Mouse (Mus musculus) neural tube, embryonic 14.5 days (tissue): ENCODE results near the gene Shb. TPM values are rescaled to one million over a fixed set of nuclear protein-coding genes. Genes with fewer than 3 reads are reported as not detected.

ENCODE experiments used
- ATAC-seq: fragments of 200-750 bp; cut with Nextera tagmentation; 2 replicates; pipeline ENCODE4 v1.8.0; 2017; ENCODE audit warnings: low read depth, mild to moderate bottlenecking, moderate TSS enrichment, moderate library complexity
- H3K27ac ChIP-seq: fragments of 300-500 bp; sonication (generic); 2 replicates; pipeline ENCODE4 v1.5.1; 2014; ENCODE audit warnings: low read depth, mild to moderate bottlenecking, control low read depth, low read length, moderate library complexity, mixed read lengths
- H3K27me3 ChIP-seq: fragments of 300-500 bp; sonication (generic); 2 replicates; pipeline ENCODE4 v1.6.1; 2014; ENCODE audit warnings: low read length; ENCODE audit not compliant: control insufficient read depth, insufficient read depth
- H3K36me3 ChIP-seq: fragments of 300-500 bp; sonication (generic); 2 replicates; pipeline ENCODE4 v1.6.1; 2014; ENCODE audit warnings: low read length, mixed read lengths; ENCODE audit not compliant: control insufficient read depth, insufficient read depth
- H3K4me1 ChIP-seq: fragments of 300-500 bp; sonication (generic); 2 replicates; pipeline ENCODE4 v1.6.1; 2014; ENCODE audit warnings: low read length; ENCODE audit not compliant: control insufficient read depth, insufficient read depth
- H3K4me2 ChIP-seq: fragments of 300-500 bp; sonication (generic); 2 replicates; pipeline ENCODE4 v1.6.1; 2014; ENCODE audit warnings: mild to moderate bottlenecking, low read depth, low read length, control low read depth
- H3K4me3 ChIP-seq: fragments of 300-500 bp; sonication (generic); 2 replicates; pipeline ENCODE4 v1.5.1; 2014; ENCODE audit warnings: low read depth, low read length, control low read depth, mixed read lengths
- H3K9ac ChIP-seq: fragments of 300-500 bp; sonication (generic); replicated peaks from 2 replicates; pipeline ENCODE4 v1.6.1; 2014; ENCODE audit warnings: low read depth, mild to moderate bottlenecking, control low read depth, low read length, mixed read lengths
- H3K9me3 ChIP-seq: fragments of 300-500 bp; sonication (generic); 2 replicates; pipeline ENCODE4 v1.6.1; 2016; ENCODE audit warnings: low read length; ENCODE audit not compliant: control insufficient read depth
- WGBS: fragments of 180-500 bp; shearing (Covaris S2); extraction: QIAGEN DNeasy Blood & Tissue Kit; methylation state at CpG from one replicate; pipeline ENCODE4 v1.1.7; 2014; 5-methylcytosine and 5-hydroxymethylcytosine counted together
- polyA plus RNA-seq: library from polyadenylated mRNA; unstranded; fragments of >200 nt; fragmentation: Nextera tagmentation; extraction: Ambion mirVana; gene quantifications from 2 replicates; pipeline ENCODE4 v1.2.1, GENCODE M21; 2014

Gene Shb
- polyA plus RNA-seq, 1 experiment from 2014 or later, result 6.2 TPM

DNA sequence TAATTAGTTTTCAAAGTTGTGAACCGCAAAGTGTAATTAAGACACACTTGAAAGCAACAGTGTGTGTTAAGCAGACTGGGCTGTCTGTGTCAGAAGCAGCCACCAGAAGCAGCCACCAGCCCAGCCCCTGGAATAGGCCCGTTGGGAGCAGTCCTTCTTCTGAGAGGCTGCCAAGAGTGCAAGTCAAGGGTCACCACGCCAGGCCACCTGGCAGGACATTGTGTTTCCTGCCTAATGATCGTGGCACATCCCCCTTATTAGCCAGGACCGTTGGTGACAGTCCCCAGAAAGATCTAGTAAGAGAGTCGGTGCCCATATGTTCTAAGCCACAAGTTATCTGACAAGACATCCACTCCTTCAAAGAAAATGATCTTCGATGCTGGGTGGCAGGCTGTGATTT lies 70.6 kb downstream of the Shb start:
- no peak for ATAC-seq
- H3K27ac ChIP-seq, result no peak overlapping the region
- no peaks in the 10 kb centered on the region for H3K36me3 ChIP-seq
- H3K9me3 ChIP-seq, result no peaks in the 10 kb centered on the region
- WGBS, result 33% methylated on average over 7 of the region's 7 CpGs
- H3K27me3 ChIP-seq, result no peaks in the 10 kb centered on the region
- no peak overlapping the region for H3K4me2 ChIP-seq
- no peaks in the 10 kb centered on the region for H3K4me1 ChIP-seq
- H3K9ac ChIP-seq, result no peak overlapping the region
- no peak overlapping the region for H3K4me3 ChIP-seq

DNA sequence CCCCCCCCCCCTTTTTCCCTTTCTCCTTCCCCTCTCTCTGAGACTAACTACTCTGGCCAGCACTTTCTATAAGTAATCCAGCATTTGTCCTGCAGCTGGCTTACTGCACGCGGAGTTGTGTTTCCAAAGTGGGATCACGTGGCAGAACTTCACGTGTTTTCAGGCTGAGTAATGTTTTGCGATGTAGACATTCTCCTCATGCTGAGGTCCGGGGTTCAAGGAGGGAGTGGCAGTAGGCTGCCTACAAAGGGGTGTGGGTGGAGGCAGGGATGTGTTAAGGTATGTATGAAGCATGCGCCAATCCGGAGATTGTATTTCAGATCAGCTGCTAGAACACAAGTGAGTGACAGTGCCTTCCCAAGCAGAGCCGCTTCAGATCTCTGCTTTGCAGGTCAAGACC lies 72.9 kb downstream of the Shb start:
- WGBS, result 84% methylated on average over 9 of the region's 9 CpGs
- Histone ChIP-seq H3K4me2 (no peak overlapping the region), H3K9ac (no peak overlapping the region), H3K9me3 (no peaks in the 10 kb centered on the region), H3K36me3 (no peaks in the 10 kb centered on the region), H3K4me3 (no peak overlapping the region), H3K4me1 (no peaks in the 10 kb centered on the region), H3K27ac (no peak overlapping the region), H3K27me3 (no peaks in the 10 kb centered on the region)
- no peak for ATAC-seq

DNA sequence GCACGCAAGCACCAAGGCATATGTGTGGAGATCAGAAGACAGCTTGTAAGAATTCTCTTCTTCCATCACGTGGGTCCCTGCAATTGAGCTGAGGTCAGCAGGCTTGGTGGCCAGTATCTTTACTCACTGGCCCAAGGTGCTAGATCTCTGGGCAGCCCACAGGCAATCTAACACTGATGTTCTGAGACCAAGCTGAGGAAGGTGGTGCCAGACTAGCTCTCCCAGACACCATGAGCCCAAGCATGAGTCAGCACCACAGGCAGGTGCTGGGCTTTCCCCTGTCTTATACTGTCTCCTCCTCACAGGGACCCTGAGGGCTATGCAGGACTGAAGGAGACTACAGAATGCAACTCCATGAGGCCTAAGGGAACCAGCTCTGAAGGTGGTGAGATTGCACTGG lies 74.7 kb downstream of the Shb start:
- WGBS, result 97% methylated on average over 2 of the region's 2 CpGs
- Histone ChIP-seq H3K9me3 (no peaks in the 10 kb centered on the region), H3K9ac (no peak overlapping the region), H3K4me2 (no peak overlapping the region), H3K4me3 (no peak overlapping the region), H3K27ac (no peak overlapping the region), H3K27me3 (no peaks in the 10 kb centered on the region), H3K36me3 (no peaks in the 10 kb centered on the region), H3K4me1 (no peaks in the 10 kb centered on the region)
- ATAC-seq, result no peak

DNA sequence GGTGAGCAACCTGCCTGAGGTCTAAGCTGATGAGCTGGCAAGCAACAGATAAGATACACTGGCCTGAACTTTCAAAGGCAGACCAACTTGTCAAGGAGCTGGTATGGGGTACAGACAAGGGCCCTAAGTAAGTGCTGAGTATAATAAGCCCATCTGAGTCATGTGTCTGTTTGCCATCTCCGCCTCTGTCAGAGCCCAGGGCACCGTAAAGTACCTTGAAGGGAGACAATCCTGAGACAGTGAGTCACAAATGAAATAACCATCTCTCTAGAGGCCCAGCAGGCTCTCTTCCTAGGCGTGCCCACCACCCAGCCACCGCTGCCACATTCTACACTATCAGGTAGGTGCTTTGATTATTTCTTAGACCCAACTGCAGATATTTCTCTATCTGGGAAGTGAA lies 77.3 kb downstream of the Shb start:
- Histone ChIP-seq H3K4me1 (no peaks in the 10 kb centered on the region), H3K9ac (no peak overlapping the region), H3K9me3 (no peaks in the 10 kb centered on the region), H3K4me2 (no peak overlapping the region), H3K27me3 (no peaks in the 10 kb centered on the region), H3K36me3 (no peaks in the 10 kb centered on the region), H3K4me3 (no peak overlapping the region), H3K27ac (no peak overlapping the region)
- 89% methylated on average over 4 of the region's 4 CpGs for WGBS
- no peak for ATAC-seq

DNA sequence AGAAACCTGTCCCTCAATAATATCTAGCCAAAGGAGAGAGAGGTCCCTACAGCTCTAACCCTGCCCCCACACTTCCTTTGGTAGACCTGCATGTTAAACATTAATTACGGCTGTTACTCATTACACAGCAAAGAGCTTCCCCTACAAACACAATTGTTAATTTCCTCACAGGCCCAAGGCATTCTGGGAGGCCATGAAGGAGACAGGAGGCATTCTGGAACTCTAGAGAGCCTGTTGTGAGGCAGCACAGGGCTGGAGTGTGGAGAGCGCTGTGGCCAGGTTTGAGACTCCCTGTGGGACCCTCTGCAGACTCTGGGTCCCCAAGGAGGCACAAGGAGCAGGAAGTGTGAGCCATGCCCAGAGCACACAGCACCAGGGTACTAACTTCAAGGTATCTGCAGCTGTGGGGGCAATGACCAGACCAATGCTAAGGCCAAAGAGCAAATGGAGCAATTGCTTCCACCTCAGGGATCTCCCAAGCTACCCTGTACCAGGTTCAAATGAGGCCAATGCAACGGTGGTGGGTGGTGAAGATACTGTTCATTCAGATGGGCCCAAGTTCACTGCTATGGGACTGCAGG lies 78.9 kb downstream of the Shb start:
- no peak for ATAC-seq
- no peaks in the 10 kb centered on the region for H3K9me3 ChIP-seq
- no peaks in the 10 kb centered on the region for H3K27me3 ChIP-seq
- WGBS, result 67% methylated on average over 3 of the region's 3 CpGs
- no peak overlapping the region for H3K4me2 ChIP-seq
- H3K27ac ChIP-seq, result no peak overlapping the region
- no peak overlapping the region for H3K4me3 ChIP-seq
- no peaks in the 10 kb centered on the region for H3K36me3 ChIP-seq
- H3K9ac ChIP-seq, result no peak overlapping the region
- no peaks in the 10 kb centered on the region for H3K4me1 ChIP-seq

DNA sequence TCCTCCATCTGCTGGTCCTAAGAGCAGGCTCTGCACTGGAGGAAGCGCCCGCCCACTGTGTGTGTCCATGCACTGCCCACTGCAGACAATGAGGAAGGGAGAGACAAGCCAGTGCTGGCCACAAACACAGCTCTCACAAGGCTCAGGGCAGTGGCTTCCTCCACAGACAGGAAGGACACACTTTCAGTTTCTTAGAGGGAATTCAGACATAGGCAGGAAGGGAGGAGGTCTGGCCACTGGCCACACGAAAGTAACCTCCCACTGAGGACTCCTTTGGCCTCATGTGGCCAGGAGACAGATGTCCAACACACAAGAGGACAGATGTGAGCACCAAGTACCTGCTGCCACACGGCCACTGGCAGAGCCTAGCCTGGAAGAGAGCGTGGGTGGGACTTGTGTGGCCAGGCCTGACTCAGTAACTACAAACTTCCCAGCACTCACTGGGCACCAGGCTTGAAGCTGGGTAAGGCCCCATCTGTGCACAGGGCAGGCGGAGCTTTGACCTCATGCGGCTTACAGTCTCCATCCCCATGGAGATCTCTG lies 79.6 kb downstream of the Shb start:
- 69% methylated on average over 7 of the region's 7 CpGs for WGBS
- H3K27ac ChIP-seq, result peak overlapping the region; percentile 30; the same call in 1 of the 2 replicates
- no peak overlapping the region for H3K4me2 ChIP-seq
- no peak overlapping the region for H3K9ac ChIP-seq
- peak; percentile 13; the same call in 1 of the 2 replicates for ATAC-seq
- H3K9me3 ChIP-seq, result no peaks in the 10 kb centered on the region
- H3K4me3 ChIP-seq, result no peak overlapping the region
- H3K27me3 ChIP-seq, result no peaks in the 10 kb centered on the region
- no peaks in the 10 kb centered on the region for H3K36me3 ChIP-seq
- H3K4me1 ChIP-seq, result no peaks in the 10 kb centered on the region

DNA sequence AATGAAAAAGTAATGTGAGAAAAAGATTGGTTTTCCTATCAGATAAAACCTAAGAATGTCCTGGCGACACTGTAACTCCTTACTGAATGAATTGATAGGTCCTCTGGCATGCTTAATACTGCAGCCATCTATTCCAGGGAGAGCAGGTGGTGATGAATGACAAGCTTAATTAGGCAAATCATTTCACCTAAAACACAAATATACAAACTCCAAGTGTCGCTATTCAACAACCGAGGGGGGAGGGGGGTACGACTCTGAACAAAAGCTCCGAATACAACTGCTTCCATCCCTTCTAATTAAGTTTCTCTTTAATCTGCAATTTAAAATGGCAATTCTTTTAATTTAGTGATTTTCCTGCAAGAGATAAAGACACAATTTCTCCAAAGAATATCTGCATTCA lies 83.3 kb downstream of the Shb start:
- ATAC-seq, result no peak
- WGBS, result 46% methylated on average over 5 of the region's 5 CpGs
- no peaks in the 10 kb centered on the region for H3K4me1 ChIP-seq
- no peaks in the 10 kb centered on the region for H3K9me3 ChIP-seq
- no peak overlapping the region for H3K27ac ChIP-seq
- no peak overlapping the region for H3K4me3 ChIP-seq
- H3K36me3 ChIP-seq, result no peaks in the 10 kb centered on the region
- H3K9ac ChIP-seq, result no peak overlapping the region
- H3K4me2 ChIP-seq, result no peak overlapping the region
- no peaks in the 10 kb centered on the region for H3K27me3 ChIP-seq

DNA sequence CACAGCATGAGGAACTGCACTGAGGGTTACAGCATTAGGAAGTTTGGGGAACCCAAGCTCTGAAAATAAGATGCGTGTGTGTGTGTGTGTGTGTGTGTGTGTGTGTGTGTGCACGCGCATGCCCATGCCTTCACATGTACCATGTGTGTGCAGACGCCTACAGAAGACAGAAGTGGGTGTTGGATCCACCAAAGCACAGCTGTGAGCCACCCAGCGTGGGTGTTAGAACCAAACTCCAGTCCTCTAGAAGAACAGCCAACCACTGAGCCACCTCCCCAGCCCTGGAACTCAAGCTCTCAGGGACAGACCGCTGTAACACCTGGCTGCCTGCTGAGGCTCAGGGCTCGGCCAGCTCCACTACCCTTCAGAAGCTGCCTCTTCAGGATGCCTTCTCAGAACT lies 83.8 kb downstream of the Shb start:
- Histone ChIP-seq H3K9me3 (no peaks in the 10 kb centered on the region), H3K9ac (no peak overlapping the region), H3K4me3 (no peak overlapping the region), H3K4me1 (no peaks in the 10 kb centered on the region), H3K4me2 (no peak overlapping the region), H3K36me3 (no peaks in the 10 kb centered on the region), H3K27ac (no peak overlapping the region), H3K27me3 (no peaks in the 10 kb centered on the region)
- ATAC-seq, result no peak
- WGBS, result 93% methylated on average over 7 of the region's 7 CpGs

DNA sequence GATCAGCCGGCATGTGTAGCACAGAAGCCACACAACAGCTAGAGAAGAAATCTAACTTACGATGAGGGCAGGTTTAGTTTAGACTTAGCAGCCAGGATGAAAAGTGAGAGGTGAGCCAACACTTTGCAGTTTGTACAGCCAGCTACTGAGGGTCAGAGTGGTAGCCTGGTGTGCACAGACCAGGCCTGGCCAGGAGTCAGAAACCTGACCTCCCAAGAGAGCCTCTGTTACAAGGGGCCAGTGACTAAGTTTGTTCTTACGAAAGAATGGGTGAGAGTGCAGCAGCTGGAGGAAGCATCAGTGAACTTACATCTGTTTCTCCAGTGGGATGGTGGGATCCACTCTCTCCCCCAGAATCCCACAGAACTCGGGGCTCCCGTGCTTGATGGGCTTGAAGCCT lies 85.1 kb downstream of the Shb start:
- no peaks in the 10 kb centered on the region for H3K36me3 ChIP-seq
- WGBS, result 93% methylated on average over 5 of the region's 5 CpGs
- ATAC-seq, result no peak
- H3K9me3 ChIP-seq, result no peaks in the 10 kb centered on the region
- H3K4me1 ChIP-seq, result no peaks in the 10 kb centered on the region
- H3K27ac ChIP-seq, result no peak overlapping the region
- no peak overlapping the region for H3K4me3 ChIP-seq
- no peak overlapping the region for H3K4me2 ChIP-seq
- no peaks in the 10 kb centered on the region for H3K27me3 ChIP-seq
- no peak overlapping the region for H3K9ac ChIP-seq
